Mouse (Mus musculus): Measurements from ENCODE around the gene Sdk1.

The Sdk1 gene

GRCm38 (mm10) chr5:141897481-141897880 is 656.2 kb downstream of the Sdk1 start:
- no peak for DNase-seq (ENCODE audit: low spot score)

- DNase-seq (ENCODE audit: low spot score), result no peak
These were observed 658.5 kb downstream of the Sdk1 start for GRCm38 (mm10) chr5:141899751-141900150.

- no peak for DNase-seq (ENCODE audit: low spot score)
These were observed 661.4 kb downstream of the Sdk1 start for GRCm38 (mm10) chr5:141902544-141903250.

GRCm38 (mm10) chr5:141910444-141910843 is 669.2 kb downstream of the Sdk1 start:
- no peak for DNase-seq (ENCODE audit: low spot score)

GRCm38 (mm10) chr5:141910886-141911285 is 669.6 kb downstream of the Sdk1 start:
- no peak for DNase-seq (ENCODE audit: low spot score)

GRCm38 (mm10) chr5:141912881-141913280 is 671.6 kb downstream of the Sdk1 start:
- no peak for DNase-seq (ENCODE audit: low spot score)

GRCm38 (mm10) chr5:141916954-141917353 is 675.7 kb downstream of the Sdk1 start:
- no peak for DNase-seq (ENCODE audit: low spot score)

GRCm38 (mm10) chr5:141939000-141939399 is 697.7 kb downstream of the Sdk1 start:
- DNase-seq (ENCODE audit: low spot score), result no peak

- no peak for DNase-seq (ENCODE audit: low spot score)
These were observed 699.3 kb downstream of the Sdk1 start for GRCm38 (mm10) chr5:141940636-141941035.

- DNase-seq (ENCODE audit: low spot score), result no peak
These were observed 709.5 kb downstream of the Sdk1 start for GRCm38 (mm10) chr5:141950791-141951190.

- no peak for DNase-seq (ENCODE audit: low spot score)
These were observed 711.0 kb downstream of the Sdk1 start for GRCm38 (mm10) chr5:141952270-141952669.

GRCm38 (mm10) chr5:141952708-141953490 is 711.6 kb downstream of the Sdk1 start:
- DNase-seq (ENCODE audit: low spot score), result no peak

- no peak for DNase-seq (ENCODE audit: low spot score)
These were observed 729.8 kb downstream of the Sdk1 start for GRCm38 (mm10) chr5:141971071-141971470.

GRCm38 (mm10) chr5:141979511-141979910 is 738.2 kb downstream of the Sdk1 start:
- DNase-seq (ENCODE audit: low spot score), result no peak

- no peak for DNase-seq (ENCODE audit: low spot score)
These were observed 739.5 kb downstream of the Sdk1 start for GRCm38 (mm10) chr5:141980746-141981145.

GRCm38 (mm10) chr5:141984322-141984721 is 743.0 kb downstream of the Sdk1 start:
- DNase-seq (ENCODE audit: low spot score), result no peak

- DNase-seq (ENCODE audit: low spot score), result peak; percentile 67
These were observed 743.7 kb downstream of the Sdk1 start for GRCm38 (mm10) chr5:141985003-141985402.

GRCm38 (mm10) chr5:141985551-141985950 is 744.3 kb downstream of the Sdk1 start:
- no peak for DNase-seq (ENCODE audit: low spot score)

- DNase-seq (ENCODE audit: low spot score), result no peak
These were observed 746.1 kb downstream of the Sdk1 start for GRCm38 (mm10) chr5:141987287-141987799.

- no peak for DNase-seq (ENCODE audit: low spot score)
These were observed 747.4 kb downstream of the Sdk1 start for GRCm38 (mm10) chr5:141988685-141989084.

- no peak for DNase-seq (ENCODE audit: low spot score)
These were observed 752.9 kb downstream of the Sdk1 start for GRCm38 (mm10) chr5:141994192-141994591.

GRCm38 (mm10) chr5:142000247-142000646 is 759.0 kb downstream of the Sdk1 start:
- no peak for DNase-seq (ENCODE audit: low spot score)

GRCm38 (mm10) chr5:142001131-142001530 is 759.8 kb downstream of the Sdk1 start:
- no peak for DNase-seq (ENCODE audit: low spot score)

Measured in urinary bladder, postnatal 25 days (tissue).